Mouse (Mus musculus): ENCODE measurements around the gene Junb. TPM values are rescaled to one million over a fixed set of nuclear protein-coding genes. Genes with fewer than 3 reads are reported as not detected.

Gene Junb
- total and polyA plus RNA-seq, 3 experiments, result 41.6 to 72.7 TPM; not detected in 1

- TF ChIP-seq SMC3 (IDR thresholded peaks at IDR 0.05; ENCODE audit: low read depth, low read length), result peak; percentile 10; the same call in 1 of the 2 replicates
- TF ChIP-seq HCFC1 (IDR thresholded peaks at IDR 0.05; ENCODE audit: low read depth, low read length), result 0 out of 2 replicates have a peak, but pooled peaks have one; percentile 57
- peak; percentile 70; the same call in 1 of the 2 replicates for TF ChIP-seq POLR2AphosphoS2 (IDR thresholded peaks at IDR 0.05; ENCODE audit: low read length)
- TF ChIP-seq CHD1 (IDR thresholded peaks at IDR 0.05; ENCODE audit: low read depth, low read length), result no peak
- TF ChIP-seq MEF2A (IDR thresholded peaks at IDR 0.05; ENCODE audit: extremely low read depth, insufficient replicate concordance, low read depth, low read length, poor library complexity, severe bottlenecking), result no peak
- peak in 2 of 3 experiments; percentile 30 to 34; a peak in 3 of 6 replicates for TF ChIP-seq CTCF (IDR thresholded peaks at IDR 0.05 in 2 of 3, conservative IDR thresholded peaks at IDR 0.05 in 1 of 3; ENCODE audit: control insufficient read depth in 1 of 3, insufficient read depth in 1 of 3, low read depth in 2 of 3, low read length in 3 of 3, poor library complexity in 1 of 3, severe bottlenecking in 1 of 3)
- no peak for TF ChIP-seq TAL1 (IDR thresholded peaks at IDR 0.05; ENCODE audit: low read length)
- no peak for TF ChIP-seq MAFK (IDR thresholded peaks at IDR 0.05; ENCODE audit: borderline replicate concordance, low read depth, low read length)
- TF ChIP-seq NELFE (IDR thresholded peaks at IDR 0.05; ENCODE audit: low read depth, low read length), result 0 out of 2 replicates have a peak, but pooled peaks have one; percentile 18
- peak; percentile 43 to 71; a peak in 2 of 4 replicates for TF ChIP-seq POLR2A (IDR thresholded peaks at IDR 0.05; ENCODE audit: control insufficient read depth in 1 of 2, insufficient read depth in 1 of 2, low read depth in 1 of 2, low read length in 2 of 2, poor library complexity in 1 of 2)
- no peak for TF ChIP-seq ZKSCAN1 (IDR thresholded peaks at IDR 0.05; ENCODE audit: low read depth, low read length)
- peak; percentile 92 for TF ChIP-seq ETS1 (IDR thresholded peaks at IDR 0.05; ENCODE audit: low read depth, low read length)
- no peak for TF ChIP-seq MYC (IDR thresholded peaks at IDR 0.05; ENCODE audit: low read depth, low read length)
- TF ChIP-seq NRF1 (IDR thresholded peaks at IDR 0.05; ENCODE audit: insufficient read depth, low read depth, low read length, poor library complexity, severe bottlenecking), result peak; percentile 65
- TF ChIP-seq SIN3A (IDR thresholded peaks at IDR 0.05; ENCODE audit: low read length), result peak; percentile 90
- no peak for TF ChIP-seq ZNF384 (IDR thresholded peaks at IDR 0.05; ENCODE audit: low read depth, low read length)
- 0 out of 2 replicates have a peak, but pooled peaks have one; percentile 4 for TF ChIP-seq USF1 (IDR thresholded peaks at IDR 0.05; ENCODE audit: low read depth, low read length)
- no peak for TF ChIP-seq RAD21 (IDR thresholded peaks at IDR 0.05; ENCODE audit: low read depth, low read length)
- no peak for TF ChIP-seq MYB (IDR thresholded peaks at IDR 0.05; ENCODE audit: low read depth, low read length)
- peak; percentile 76; the same call in 1 of the 2 replicates for TF ChIP-seq POLR2AphosphoS5 (IDR thresholded peaks at IDR 0.05; ENCODE audit: borderline replicate concordance, low read depth, low read length)
- no peak for TF ChIP-seq GABPA (IDR thresholded peaks at IDR 0.05; ENCODE audit: low read depth, low read length)
- TF ChIP-seq GATA1 (IDR thresholded peaks at IDR 0.05; ENCODE audit: low read depth, low read length), result no peak
Observed at GRCm38 (mm10) chr8:84976031-84976762, 2.3 kb downstream of the Junb start (continued).

GRCm38 (mm10) chr8:84975434-84975833 is 3.1 kb downstream of the Junb start:
- peaks cover 4 to 19% of the 10 kb centered on the region in 2 experiments; a peak in 3 of 4 replicates for H3K36me3 ChIP-seq (ENCODE audit: control insufficient read depth in 1 of 2, insufficient read depth in 2 of 2, low read length in 2 of 2)
- TF ChIP-seq RCOR1 (IDR thresholded peaks at IDR 0.05; ENCODE audit: low read depth, low read length) (no peak), POLR2AphosphoS5 (IDR thresholded peaks at IDR 0.05; ENCODE audit: borderline replicate concordance, low read depth, low read length) (no peak), ZC3H11A (IDR thresholded peaks at IDR 0.05; ENCODE audit: low read depth, low read length) (peak; percentile 91), ELF1 (IDR thresholded peaks at IDR 0.05; ENCODE audit: low read depth, low read length) (no peak), TBP (IDR thresholded peaks at IDR 0.05; ENCODE audit: low read depth, low read length) (no peak), MAZ (IDR thresholded peaks at IDR 0.05; ENCODE audit: low read depth, low read length) (peak; percentile 91), UBTF (IDR thresholded peaks at IDR 0.05; ENCODE audit: borderline replicate concordance, insufficient read depth, low read depth, low read length) (no peak), USF2 (IDR thresholded peaks at IDR 0.05; ENCODE audit: borderline replicate concordance in 1 of 2, insufficient read depth in 1 of 2, low read depth in 1 of 2, low read length in 2 of 2) (no peak), SIN3A (IDR thresholded peaks at IDR 0.05; ENCODE audit: low read length) (peak; percentile 68; the same call in 1 of the 2 replicates), TAL1 (IDR thresholded peaks at IDR 0.05; ENCODE audit: low read length) (no peak), ZKSCAN1 (IDR thresholded peaks at IDR 0.05; ENCODE audit: low read depth, low read length) (no peak), GABPA (IDR thresholded peaks at IDR 0.05; ENCODE audit: low read depth, low read length) (no peak), POLR2AphosphoS2 (IDR thresholded peaks at IDR 0.05; ENCODE audit: low read length) (no peak), BHLHE40 (IDR thresholded peaks at IDR 0.05; ENCODE audit: borderline replicate concordance, low read depth, low read length) (peak; percentile 22; the same call in 1 of the 2 replicates), CHD1 (IDR thresholded peaks at IDR 0.05; ENCODE audit: low read depth, low read length) (no peak), ZNF384 (IDR thresholded peaks at IDR 0.05; ENCODE audit: low read depth, low read length) (peak; percentile 74), MYB (IDR thresholded peaks at IDR 0.05; ENCODE audit: low read depth, low read length) (no peak), ETS1 (IDR thresholded peaks at IDR 0.05; ENCODE audit: low read depth, low read length) (peak; percentile 72; the same call in 1 of the 2 replicates), MAX (IDR thresholded peaks at IDR 0.05; ENCODE audit: low read length) (no peak)

More at GRCm38 (mm10) chr8:84975434-84975833, 3.1 kb downstream of the Junb start:
- H3K4me1 ChIP-seq (ENCODE audit: control insufficient read depth in 1 of 2, insufficient read depth in 2 of 2, low read length in 2 of 2), result peaks cover 4 to 35% of the 10 kb centered on the region in 2 experiments; a peak in 3 of 4 replicates
- H3K9ac ChIP-seq (ENCODE audit: control insufficient read depth, low read depth, low read length, poor library complexity, severe bottlenecking), result peak overlapping the region; percentile 79
- H3K27ac ChIP-seq (ENCODE audit: control insufficient read depth, low read depth, low read length), result peak overlapping the region; percentile 86
- H3K79me2 ChIP-seq (ENCODE audit: control insufficient read depth, insufficient read depth, low read length, poor library complexity), result peaks cover 29% of the 10 kb centered on the region
- no peaks in the 10 kb centered on the region for H3K9me3 ChIP-seq (replicated peaks; ENCODE audit: insufficient read depth, low read length)
- peak overlapping the region; percentile 62 to 86 for H3K4me3 ChIP-seq (ENCODE audit: control insufficient read depth in 1 of 2, insufficient read depth in 1 of 2, low read depth in 2 of 2, low read length in 2 of 2)
- no peaks in the 10 kb centered on the region for H3K27me3 ChIP-seq (ENCODE audit: control insufficient read depth in 1 of 2, insufficient read depth in 2 of 2, low read length in 2 of 2)
- DNase-seq (ENCODE audit: low read depth, low spot score), result peak; percentile 89
